Mouse (Mus musculus): Measurements from ENCODE around the gene Zfp106.

GRCm38 (mm10) chr2:120526771-120527170 is 36.9 kb downstream of the Zfp106 start:
- TF ChIP-seq CTCF (IDR thresholded peaks at IDR 0.05; ENCODE audit: control insufficient read depth, insufficient read depth, insufficient read length) (no peak), FOSL1 (IDR thresholded peaks at IDR 0.05; ENCODE audit: insufficient read depth, low read length, poor library complexity, severe bottlenecking) (no peak), MAX (IDR thresholded peaks at IDR 0.05) (no peak), USF1 (IDR thresholded peaks at IDR 0.05; ENCODE audit: low read depth) (no peak), MYOG (IDR thresholded peaks at IDR 0.05; ENCODE audit: control insufficient read depth, extremely low read depth, insufficient read length) (no peak), MYOD1 (IDR thresholded peaks at IDR 0.05; ENCODE audit: control insufficient read depth, insufficient read length, low read depth) (no peak), CEBPB (IDR thresholded peaks at IDR 0.05; ENCODE audit: low read depth) (no peak)
